Mouse (Mus musculus) megakaryocyte, embryonic 14.5 days (primary cell): ENCODE measurements around the gene Aldh5a1. TPM values are rescaled to one million over a fixed set of nuclear protein-coding genes. Genes with fewer than 3 reads are reported as not detected.

Source experiments
- H3K27me3 ChIP-seq: replicated peaks from 2 replicates; pipeline ENCODE3; 2012; ENCODE audit warnings: inconsistent platforms
- H3K36me3 ChIP-seq: replicated peaks from 2 replicates; pipeline ENCODE3; 2012; ENCODE audit warnings: low read length, inconsistent platforms, mixed read lengths
- H3K4me1 ChIP-seq: 2 replicates; pipeline ENCODE4 v1.6.1; 2012; ENCODE audit warnings: inconsistent platforms
- H3K4me3 ChIP-seq: replicated peaks from 2 replicates; pipeline ENCODE3; 2012; ENCODE audit warnings: moderate library complexity, mild to moderate bottlenecking, inconsistent platforms
- H3K9me3 ChIP-seq: 2 replicates; pipeline ENCODE4 v1.6.1; 2012; ENCODE audit warnings: inconsistent platforms
- FLI1 ChIP-seq: IDR thresholded peaks from 2 replicates; pipeline ENCODE4 v1.6.1; 2012; ENCODE audit warnings: low read length, inconsistent platforms, mixed read lengths
- GATA1 ChIP-seq: IDR thresholded peaks from 3 replicates; pipeline ENCODE4 v1.6.1; 2012; ENCODE audit warnings: mixed read lengths, low read length, inconsistent platforms, borderline replicate concordance
- polyA plus RNA-seq: library from polyadenylated mRNA; stranded (reverse); fragments of >175 nt; gene quantifications from 2 replicates; pipeline ENCODE4 v1.2.3, GENCODE M21; 2012; ENCODE audit warnings: low replicate concordance; ENCODE audit not compliant: insufficient read depth

The Aldh5a1 gene
- polyA plus RNA-seq, 1 experiment = 0.15 TPM

DNA sequence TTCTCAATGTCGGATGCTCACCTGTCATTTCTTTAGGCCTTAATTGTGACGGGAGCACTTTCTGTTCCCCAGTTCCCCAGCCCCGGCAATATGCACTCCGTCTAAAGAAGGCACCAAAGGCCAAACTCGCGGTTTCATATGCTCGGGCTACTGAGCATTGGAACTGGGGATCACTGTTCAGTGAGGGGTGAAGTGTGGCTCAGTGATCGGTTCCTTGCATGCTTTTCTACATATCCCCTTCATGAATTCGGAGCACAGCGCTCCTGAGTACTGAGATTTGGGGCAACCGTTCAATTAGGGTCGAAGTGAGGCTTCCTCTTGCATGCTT lies 342 bp upstream of the Aldh5a1 start:
- peaks cover 17% of the 10 kb centered on the region for H3K9me3 ChIP-seq
- H3K27me3 ChIP-seq = peaks cover 70% of the 10 kb centered on the region
- peaks cover 24% of the 10 kb centered on the region for H3K4me1 ChIP-seq
- TF ChIP-seq FLI1 (no peak), GATA1 (no peak)
- H3K36me3 ChIP-seq = no peaks in the 10 kb centered on the region
- peak overlapping the region; percentile 94 for H3K4me3 ChIP-seq

DNA sequence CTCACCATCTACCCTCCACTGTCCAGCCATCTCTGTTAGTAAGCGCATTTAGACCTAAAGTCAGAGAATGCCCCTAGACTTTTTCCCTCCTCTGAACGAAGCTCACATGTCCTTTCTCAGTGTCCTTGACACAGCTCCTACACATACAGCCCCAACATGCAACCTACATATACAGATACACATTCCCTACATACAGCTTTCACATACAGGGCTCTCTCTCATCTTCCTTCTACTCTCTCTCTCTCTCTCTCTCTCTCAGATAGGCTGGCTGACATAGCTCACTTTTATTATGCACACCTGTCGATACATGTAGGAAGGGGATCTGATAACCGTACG lies 721 bp downstream of the Aldh5a1 start:
- TF ChIP-seq GATA1 (no peak), FLI1 (no peak)
- Histone ChIP-seq H3K36me3 (no peaks in the 10 kb centered on the region), H3K27me3 (peaks cover 67% of the 10 kb centered on the region), H3K9me3 (peaks cover 17% of the 10 kb centered on the region), H3K4me1 (peaks cover 28% of the 10 kb centered on the region), H3K4me3 (peak overlapping the region; percentile 94)

DNA sequence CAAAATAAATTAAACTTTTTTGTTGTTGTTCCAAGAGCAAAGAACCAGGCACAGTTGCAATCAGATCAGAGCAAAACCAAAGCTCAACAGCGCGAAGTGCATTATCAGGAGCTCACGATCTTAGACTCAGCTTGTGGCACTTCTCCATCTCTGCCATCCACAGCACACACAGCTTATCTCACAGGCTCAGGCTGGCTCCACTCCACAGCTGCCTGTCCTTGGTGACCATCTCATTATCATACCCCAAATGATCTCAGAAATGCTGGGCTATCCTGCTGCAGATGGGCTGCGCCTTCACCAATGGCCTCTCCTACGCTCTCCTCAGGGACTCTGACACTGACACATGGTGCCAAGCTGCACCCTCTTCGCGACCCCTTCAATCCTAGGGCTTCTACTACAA lies 4.3 kb downstream of the Aldh5a1 start:
- no peak for TF ChIP-seq FLI1
- no peak for TF ChIP-seq GATA1
- Histone ChIP-seq H3K27me3 (peaks cover 62% of the 10 kb centered on the region), H3K36me3 (no peaks in the 10 kb centered on the region), H3K4me3 (peak overlapping the region; percentile 14), H3K4me1 (peaks cover 28% of the 10 kb centered on the region), H3K9me3 (peaks cover 17% of the 10 kb centered on the region)

DNA sequence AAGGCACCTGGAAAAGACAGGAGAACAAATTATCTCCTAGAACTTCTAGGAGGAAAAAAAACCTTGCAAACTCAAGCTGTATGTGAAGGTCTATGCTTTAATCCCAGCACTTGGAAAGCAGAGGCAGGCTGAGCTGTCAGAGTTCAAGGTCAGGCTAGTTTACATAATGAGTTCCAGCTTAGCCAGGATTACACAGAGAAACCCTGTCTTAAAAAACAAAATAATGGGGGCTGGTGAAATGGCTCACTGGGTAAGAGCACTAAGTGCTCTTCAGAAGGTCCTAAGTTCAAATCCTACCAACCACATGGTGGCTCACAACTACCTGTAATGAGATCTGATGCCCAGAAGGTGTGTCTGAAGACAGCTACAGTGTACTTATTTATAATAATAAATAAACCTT lies 6.9 kb downstream of the Aldh5a1 start:
- TF ChIP-seq FLI1 = no peak
- TF ChIP-seq GATA1 = no peak
- peaks cover 14% of the 10 kb centered on the region for H3K4me1 ChIP-seq

DNA sequence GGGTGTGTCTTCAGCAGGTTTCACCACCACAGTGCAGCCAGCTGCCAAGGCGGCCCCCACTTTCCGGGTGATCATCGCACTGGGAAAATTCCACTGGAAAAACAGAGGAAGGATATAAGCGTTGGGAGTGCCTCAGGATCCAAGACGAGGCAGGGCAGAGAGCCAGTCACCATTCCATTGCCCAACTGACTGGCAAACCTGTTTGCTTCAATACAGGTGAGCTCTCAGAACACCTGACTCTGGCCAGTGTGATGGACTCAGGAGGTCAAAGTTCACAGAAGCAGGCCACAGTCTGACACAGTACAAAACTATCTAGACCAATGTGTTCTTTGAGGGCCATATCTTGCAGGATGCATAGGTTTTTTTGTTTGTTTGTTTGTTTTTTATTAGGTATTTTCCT lies 13.5 kb downstream of the Aldh5a1 start:
- no peaks in the 10 kb centered on the region for H3K36me3 ChIP-seq
- no peaks in the 10 kb centered on the region for H3K9me3 ChIP-seq
- H3K27me3 ChIP-seq = peaks cover 29% of the 10 kb centered on the region
- no peak for TF ChIP-seq FLI1
- TF ChIP-seq GATA1 = no peak
- H3K4me1 ChIP-seq = peaks cover 3% of the 10 kb centered on the region; the same call in 1 of the 2 replicates
- no peak overlapping the region for H3K4me3 ChIP-seq

More for the DNA sequence above, 6.9 kb downstream of the Aldh5a1 start:
- Histone ChIP-seq H3K4me3 (no peak overlapping the region), H3K36me3 (no peaks in the 10 kb centered on the region), H3K27me3 (peaks cover 44% of the 10 kb centered on the region), H3K9me3 (peaks cover 12% of the 10 kb centered on the region)

DNA sequence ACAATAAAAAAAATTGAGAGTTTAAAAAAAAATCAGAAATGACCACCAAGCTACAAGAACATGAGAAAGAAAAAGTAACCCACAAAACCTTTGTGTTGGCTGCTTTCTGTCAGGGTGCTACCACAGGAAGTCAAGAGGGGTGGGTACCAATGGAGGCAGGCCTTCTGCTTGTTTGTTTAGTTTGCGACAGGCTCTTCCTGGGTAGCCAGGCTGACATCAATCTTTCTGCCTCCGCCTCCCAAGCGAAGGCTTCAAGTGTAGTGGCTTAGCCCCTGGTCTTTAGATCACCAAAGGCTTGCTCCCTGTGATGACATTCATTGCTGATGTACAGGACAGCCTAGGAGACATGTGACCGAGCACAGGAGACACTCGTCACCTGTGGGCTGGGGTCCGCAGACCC lies 16.2 kb downstream of the Aldh5a1 start:
- Histone ChIP-seq H3K36me3 (no peaks in the 10 kb centered on the region), H3K4me1 (peaks cover 3% of the 10 kb centered on the region; the same call in 1 of the 2 replicates)

DNA sequence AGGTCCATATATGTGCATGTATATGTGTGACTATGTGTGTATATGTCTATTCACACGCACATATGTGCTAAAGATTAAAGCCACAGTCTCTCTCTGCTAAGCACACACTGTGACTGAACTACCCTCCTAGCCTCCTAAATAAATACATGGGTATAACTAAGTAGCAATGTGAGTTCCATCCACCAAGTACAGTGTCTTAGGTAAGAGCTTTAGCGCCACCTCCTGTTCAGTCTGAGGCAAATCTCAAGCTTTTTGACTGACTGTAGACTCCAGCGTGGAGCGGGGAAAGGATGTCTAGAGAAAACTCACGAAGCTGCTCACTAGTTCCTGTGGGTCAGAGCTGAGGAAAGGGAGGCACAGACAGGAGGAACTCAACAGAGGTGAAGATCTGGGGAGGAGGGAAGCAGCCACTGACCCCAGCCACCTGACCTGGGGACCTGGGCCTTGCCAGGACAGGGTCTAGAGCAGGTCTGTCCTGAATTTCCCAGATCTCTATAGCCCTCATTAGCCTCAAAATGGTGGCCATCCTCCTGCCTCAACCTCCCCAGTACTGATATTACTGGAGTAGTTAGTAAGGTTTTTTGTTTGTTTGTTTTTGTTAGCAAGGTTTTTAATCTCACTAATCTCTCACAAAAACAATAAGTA lies 17.0 kb downstream of the Aldh5a1 start:
- no peaks in the 10 kb centered on the region for H3K36me3 ChIP-seq
- H3K9me3 ChIP-seq = no peaks in the 10 kb centered on the region
- TF ChIP-seq GATA1 (no peak), FLI1 (no peak)
- peaks cover 17% of the 10 kb centered on the region for H3K27me3 ChIP-seq
- H3K4me1 ChIP-seq = peaks cover 3% of the 10 kb centered on the region; the same call in 1 of the 2 replicates
- H3K4me3 ChIP-seq = no peak overlapping the region

More for the DNA sequence above, 16.2 kb downstream of the Aldh5a1 start:
- peaks cover 17% of the 10 kb centered on the region for H3K27me3 ChIP-seq
- TF ChIP-seq GATA1 (no peak), FLI1 (no peak)
- H3K9me3 ChIP-seq = no peaks in the 10 kb centered on the region
- H3K4me3 ChIP-seq = no peak overlapping the region

DNA sequence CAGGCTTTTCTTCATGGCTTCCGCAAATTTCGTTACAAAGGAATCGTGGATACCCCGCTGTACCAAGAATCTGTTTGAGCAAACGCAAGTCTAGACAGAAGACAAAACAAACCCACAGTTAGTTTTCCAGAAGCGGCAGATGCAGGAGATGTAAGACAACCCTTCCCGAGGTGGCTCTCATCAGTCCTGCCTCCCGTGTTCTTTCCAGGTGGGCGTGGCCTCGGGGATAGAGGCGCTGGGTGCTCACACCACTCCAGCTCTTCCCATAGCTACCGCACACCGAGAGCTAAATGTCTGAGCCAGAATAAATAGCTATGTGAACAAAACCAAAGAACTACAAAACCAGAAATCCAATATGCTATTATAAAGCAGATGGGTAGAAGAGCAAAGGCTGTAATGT lies 21.6 kb downstream of the Aldh5a1 start:
- Histone ChIP-seq H3K4me1 (peaks cover 3% of the 10 kb centered on the region; the same call in 1 of the 2 replicates), H3K36me3 (no peaks in the 10 kb centered on the region), H3K27me3 (peaks cover 12% of the 10 kb centered on the region), H3K9me3 (no peaks in the 10 kb centered on the region), H3K4me3 (no peak overlapping the region)
- TF ChIP-seq GATA1 = no peak

DNA sequence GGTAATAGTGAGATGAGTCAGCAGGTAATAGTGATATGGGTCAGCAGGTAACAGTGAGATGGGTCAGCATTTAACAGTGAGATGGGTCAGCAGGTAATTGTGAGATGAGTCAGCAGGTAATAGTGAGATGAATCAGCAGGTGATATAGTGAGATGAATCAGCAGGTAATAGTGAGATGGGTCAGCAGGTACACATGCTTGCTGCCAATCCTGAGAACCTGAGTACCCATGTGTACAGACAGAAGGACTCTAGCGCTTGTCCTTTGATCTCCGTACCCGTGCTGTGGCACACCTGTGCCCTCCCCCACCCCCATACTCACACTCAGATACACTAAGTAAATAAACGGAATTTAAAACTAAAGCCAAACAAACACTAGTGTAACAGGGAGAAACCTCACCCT lies 22.5 kb downstream of the Aldh5a1 start:
- no peaks in the 10 kb centered on the region for H3K4me1 ChIP-seq
- peaks cover 12% of the 10 kb centered on the region for H3K27me3 ChIP-seq
- no peaks in the 10 kb centered on the region for H3K36me3 ChIP-seq
- H3K9me3 ChIP-seq = no peaks in the 10 kb centered on the region
- TF ChIP-seq GATA1 (no peak), FLI1 (no peak)
- no peak overlapping the region for H3K4me3 ChIP-seq

DNA sequence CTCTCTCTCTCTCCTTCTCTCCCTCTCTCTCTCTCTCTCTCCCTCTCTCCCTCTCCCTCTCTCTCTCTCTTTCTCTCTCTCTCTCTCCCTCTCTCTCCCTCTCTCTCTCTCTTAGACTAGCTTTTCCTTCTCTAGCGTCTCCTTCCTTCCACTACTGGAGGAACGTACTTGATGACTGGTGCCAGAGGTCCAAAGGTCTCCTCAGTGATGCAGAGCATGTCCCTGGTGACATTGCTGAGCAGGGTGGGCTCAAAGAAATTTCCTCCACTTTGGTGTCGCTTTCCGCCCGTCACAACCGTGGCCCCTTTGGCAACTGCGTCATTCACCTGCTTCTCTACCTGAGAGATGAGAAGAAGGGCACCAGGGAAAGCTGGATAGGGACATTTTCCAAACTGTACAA lies 23.9 kb downstream of the Aldh5a1 start:
- Histone ChIP-seq H3K4me3 (no peak overlapping the region), H3K4me1 (no peaks in the 10 kb centered on the region), H3K9me3 (no peaks in the 10 kb centered on the region), H3K27me3 (peaks cover 13% of the 10 kb centered on the region), H3K36me3 (no peaks in the 10 kb centered on the region)
- no peak for TF ChIP-seq GATA1
- no peak for TF ChIP-seq FLI1

DNA sequence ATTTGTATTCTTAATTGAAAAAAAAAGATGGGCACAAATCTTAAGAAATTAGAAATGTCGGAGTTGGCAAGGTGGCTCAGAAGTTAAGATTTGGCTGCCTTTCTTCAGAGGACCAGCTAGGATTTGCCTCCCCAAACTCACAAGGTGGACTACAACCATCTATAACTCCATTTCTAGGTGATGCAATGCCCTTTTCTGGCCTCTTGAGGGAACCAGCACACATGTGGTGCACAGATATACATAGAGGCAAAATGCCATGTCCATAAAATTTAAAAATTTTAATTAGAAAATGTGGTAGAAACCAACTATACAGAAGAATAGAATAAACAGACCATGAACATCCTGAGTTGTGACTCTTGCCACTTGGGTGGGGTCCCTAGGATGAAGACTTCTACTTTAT lies 28.3 kb downstream of the Aldh5a1 start:
- Histone ChIP-seq H3K4me1 (no peaks in the 10 kb centered on the region), H3K27me3 (peaks cover 15% of the 10 kb centered on the region), H3K9me3 (no peaks in the 10 kb centered on the region), H3K4me3 (no peak overlapping the region), H3K36me3 (no peaks in the 10 kb centered on the region)
- TF ChIP-seq FLI1 = no peak
- no peak for TF ChIP-seq GATA1
